Mouse (Mus musculus) T-cell, adult 66 days (primary cell): ENCODE data around the gene Bsx. TPM values are rescaled to one million over a fixed set of nuclear protein-coding genes. Genes with fewer than 3 reads are reported as not detected.

Source experiments
- total RNA-seq, 2 experiments: library from RNA; stranded (reverse); gene quantifications; 3 replicates in 1 of 2; 4 replicates in 1 of 2; pipeline ENCODE4 v1.2.4; 2023

The Bsx gene
- not detected for total RNA-seq

GRCm38 (mm10) chr9:40873556-40874470, at the start of gene Bsx:
Gene Bsx, plus strand, starts transcription at chr9:40874127.

Other genes with a start within 250 kb of the Bsx start
- gene Gm21915, start 203.5 kb upstream of the Bsx start, total RNA-seq: not detected
- gene Clmp, start 188.2 kb upstream of the Bsx start, total RNA-seq: under 1 TPM in 1 of 2 experiments, not detected in 1; 0.12 TPM
- gene Hspa8, start 73.1 kb upstream of the Bsx start, total RNA-seq: 1,000 to 10,000 TPM; 1,747 to 1,918 TPM
- gene Jhy, start 90.0 kb downstream of the Bsx start, total RNA-seq: not detected
- gene Crtam, start 130.5 kb downstream of the Bsx start, total RNA-seq: 10 to 100 TPM; 15.6 to 17.1 TPM